Mouse (Mus musculus) CD4-positive, CD25-positive, alpha-beta regulatory T cell, adult 2 months (primary cell): Measurements from ENCODE around the gene Tenm4.

Experiments
- DNase-seq: peaks from one replicate; pipeline ENCODE4 v3.0.0-alpha.2; 2012; ENCODE audit warnings: low read depth, low spot score

Tenm4 gene

DNA sequence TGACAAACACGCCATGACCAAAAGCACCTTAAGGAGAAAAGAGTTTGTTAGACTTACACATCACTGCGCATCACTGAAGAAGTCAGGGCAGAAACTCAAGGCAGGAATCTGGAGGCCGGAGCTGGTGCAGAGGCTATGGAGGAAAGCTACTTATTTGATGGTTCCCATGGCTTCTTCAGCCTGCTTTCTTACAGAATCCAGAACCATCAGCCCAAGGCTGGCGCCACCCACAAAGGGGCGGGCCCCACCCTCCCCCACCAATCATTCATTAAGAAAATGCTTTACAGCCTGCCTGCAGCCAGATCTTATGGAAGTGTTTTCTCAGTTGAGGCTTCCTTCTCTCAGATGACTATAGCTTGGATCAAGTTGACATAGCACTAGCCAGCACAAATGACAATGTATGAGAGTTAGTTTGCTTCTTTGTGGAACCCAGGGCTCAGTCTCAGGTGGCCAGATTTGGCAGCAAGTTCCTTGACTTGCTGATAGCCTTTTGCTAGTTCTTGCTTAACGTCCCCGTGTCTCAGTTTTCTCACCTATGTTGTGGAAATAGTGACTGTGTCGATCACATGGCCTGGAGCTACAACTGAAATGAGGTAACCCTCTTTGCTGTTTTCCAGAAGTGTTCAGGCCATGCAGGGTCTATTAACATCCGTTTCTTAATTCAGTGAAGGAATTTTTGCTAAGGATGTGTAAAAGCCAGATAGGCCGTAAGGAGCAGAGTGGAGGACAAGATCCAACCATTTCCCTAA lies 32.9 kb downstream of the Tenm4 start:
- DNase-seq: no peak

DNA sequence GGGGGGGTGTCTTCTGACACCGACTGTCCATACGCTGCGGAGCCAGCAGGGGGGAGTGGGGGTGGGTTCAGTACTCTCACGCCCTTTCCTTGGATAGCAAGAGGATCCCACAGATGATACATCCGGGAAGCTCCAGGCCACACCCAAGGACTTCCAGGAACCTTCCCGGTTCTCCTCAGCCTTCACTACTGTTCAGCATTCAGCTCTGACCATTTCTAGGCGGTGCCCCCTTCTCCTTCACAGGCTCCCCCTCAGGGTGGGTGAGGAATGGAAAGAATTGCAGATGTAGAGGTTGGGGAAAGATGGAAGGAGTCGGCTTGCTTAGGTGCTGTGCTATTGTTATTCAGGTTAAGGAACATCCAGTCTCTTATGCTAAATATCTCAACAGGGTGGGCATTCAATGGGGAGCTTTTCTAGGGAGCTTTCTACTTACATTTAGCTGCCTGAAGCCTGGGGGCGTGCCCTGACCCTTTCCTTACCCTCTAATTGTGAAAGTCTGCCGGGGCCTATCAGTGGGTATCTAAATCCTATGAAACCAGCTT lies 33.8 kb downstream of the Tenm4 start:
- no peak for DNase-seq

GRCm38 (mm10) chr7:96207071-96207470 lies 36.0 kb downstream of the Tenm4 start:
- DNase-seq: no peak

- DNase-seq: no peak
Measured at GRCm38 (mm10) chr7:96209783-96210524, 38.9 kb downstream of the Tenm4 start.

- no peak for DNase-seq
Measured at GRCm38 (mm10) chr7:96210525-96211369, 39.7 kb downstream of the Tenm4 start.

DNA sequence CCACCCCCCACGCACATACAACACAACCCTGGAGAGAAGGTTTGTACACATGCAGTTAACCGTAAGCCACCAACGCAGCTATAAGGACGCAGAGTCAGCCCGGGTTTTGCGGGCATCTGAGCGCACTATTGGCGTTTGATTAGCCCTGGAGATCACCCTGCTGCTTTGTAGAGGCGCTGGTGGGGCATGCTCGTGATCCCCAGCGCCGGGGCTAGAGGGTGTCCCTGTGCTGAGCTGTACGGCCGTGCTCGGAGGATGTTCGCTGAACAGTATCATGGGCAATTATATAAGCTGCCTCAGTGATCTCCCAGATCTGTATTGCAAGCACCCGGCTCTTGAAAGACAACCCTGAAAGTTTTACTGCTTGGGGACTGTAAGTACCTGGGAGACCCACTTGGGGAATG lies 40.6 kb downstream of the Tenm4 start:
- no peak for DNase-seq

GRCm38 (mm10) chr7:96212224-96212591 lies 41.2 kb downstream of the Tenm4 start:
- no peak for DNase-seq

GRCm38 (mm10) chr7:96212592-96213541 lies 41.8 kb downstream of the Tenm4 start:
- DNase-seq: no peak

DNA sequence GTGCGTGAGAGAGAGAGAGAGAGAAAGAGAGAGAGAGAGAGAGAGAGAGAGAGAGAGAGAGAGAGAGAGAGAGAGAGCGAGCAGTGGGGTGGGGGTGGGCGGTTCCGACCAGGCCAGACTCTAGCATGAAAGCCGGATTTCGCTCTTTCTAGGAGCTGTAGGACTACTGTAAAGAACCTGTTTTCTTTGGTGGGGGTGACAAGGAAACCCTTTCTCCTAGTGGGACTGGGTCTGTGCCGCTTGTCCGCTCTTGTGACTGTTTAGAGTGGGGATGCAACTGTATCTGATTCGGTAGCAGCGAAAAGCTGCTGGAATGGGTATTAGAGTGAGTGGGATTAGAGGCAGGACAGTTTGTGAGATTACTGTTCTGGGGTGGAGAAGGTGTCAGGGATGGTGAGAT lies 42.7 kb downstream of the Tenm4 start:
- DNase-seq: no peak

- no peak for DNase-seq
Measured at GRCm38 (mm10) chr7:96214876-96215275, 43.8 kb downstream of the Tenm4 start.

DNA sequence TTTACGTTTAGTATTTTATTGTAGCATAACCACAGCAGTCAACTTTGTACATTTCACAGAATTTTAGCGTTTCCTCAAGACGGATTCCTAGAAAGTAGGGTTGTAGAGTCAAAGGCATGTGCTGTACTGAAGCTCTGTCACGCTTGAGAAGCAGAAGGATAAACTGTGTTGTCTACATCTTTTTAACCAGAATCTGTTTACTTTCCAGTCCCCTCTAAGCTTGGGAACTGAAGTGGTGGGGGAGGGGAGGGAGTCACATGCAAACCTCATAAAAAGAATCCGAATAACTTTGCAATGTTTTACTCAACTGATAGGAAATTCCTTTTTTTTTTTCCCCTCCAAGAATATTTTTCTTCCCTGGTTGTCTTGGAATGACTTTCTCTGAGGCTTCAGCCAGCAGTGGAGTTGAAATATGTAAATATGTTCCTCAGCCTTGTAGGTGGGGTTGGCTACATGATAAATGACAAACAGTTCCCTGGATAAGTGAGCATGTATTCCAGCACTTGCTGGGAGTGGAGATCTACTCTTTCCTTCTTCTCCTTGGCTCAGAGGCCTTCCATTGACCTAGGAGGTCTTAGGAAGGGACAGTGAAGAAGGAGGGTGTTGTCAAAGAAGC lies 45.0 kb downstream of the Tenm4 start:
- no peak for DNase-seq

DNA sequence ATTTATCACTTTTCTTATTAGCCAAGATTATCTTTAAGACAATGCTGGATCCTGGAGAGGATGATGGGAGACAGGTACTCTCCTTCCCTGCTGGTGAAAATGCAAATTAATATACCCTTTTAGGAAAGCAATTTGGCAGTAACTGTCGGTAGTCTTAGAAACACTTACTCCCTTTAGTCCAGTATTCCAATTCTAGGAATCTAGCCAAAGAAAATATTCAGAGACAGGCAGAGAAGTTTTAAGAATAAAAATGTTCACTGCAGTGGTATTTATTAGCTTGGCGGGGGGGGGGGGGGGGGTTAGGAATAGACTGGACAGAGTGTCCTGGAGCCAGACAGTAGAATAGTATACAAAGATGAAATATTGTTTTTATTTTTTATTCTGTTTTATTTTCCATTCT lies 48.3 kb downstream of the Tenm4 start:
- DNase-seq: no peak

DNA sequence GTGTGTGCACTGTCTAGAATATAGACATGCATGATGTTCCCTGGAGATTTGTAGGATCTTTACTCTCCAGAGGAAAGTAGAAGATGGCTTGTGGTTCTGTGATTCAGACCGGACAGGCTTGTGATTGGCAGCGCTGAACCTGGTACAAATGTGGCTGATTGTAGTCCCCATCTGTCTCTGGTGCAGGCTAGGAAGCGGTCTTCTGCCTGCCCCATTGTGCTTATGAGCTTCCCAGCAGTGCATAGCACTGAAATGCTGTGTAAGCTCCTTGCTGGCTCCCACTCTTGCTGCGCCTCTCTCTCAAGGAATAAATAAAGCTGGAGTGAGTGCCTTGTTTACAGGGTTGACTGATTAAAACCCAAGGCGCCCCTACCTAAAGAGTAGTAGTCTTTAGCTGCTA lies 49.6 kb downstream of the Tenm4 start:
- no peak for DNase-seq

DNA sequence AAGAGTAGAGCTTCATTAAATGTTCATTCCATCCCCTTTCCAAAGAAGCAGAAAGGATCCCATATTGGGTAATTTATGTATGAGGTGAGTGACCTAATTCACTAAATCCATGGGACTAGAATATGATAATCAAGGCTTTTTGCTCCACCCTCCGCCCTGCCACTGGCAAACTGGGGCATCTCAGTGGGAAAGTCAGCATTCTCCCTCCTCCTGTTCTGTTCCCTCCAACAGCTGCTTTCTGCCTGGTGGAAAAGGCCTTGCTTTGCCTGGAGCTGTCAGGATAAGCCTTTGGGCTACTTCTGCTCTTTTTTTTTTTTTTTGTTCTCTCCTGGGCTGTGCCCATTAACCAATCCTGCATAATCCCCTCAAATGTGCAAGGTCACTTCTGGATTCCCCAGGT lies 51.5 kb downstream of the Tenm4 start:
- no peak for DNase-seq

DNA sequence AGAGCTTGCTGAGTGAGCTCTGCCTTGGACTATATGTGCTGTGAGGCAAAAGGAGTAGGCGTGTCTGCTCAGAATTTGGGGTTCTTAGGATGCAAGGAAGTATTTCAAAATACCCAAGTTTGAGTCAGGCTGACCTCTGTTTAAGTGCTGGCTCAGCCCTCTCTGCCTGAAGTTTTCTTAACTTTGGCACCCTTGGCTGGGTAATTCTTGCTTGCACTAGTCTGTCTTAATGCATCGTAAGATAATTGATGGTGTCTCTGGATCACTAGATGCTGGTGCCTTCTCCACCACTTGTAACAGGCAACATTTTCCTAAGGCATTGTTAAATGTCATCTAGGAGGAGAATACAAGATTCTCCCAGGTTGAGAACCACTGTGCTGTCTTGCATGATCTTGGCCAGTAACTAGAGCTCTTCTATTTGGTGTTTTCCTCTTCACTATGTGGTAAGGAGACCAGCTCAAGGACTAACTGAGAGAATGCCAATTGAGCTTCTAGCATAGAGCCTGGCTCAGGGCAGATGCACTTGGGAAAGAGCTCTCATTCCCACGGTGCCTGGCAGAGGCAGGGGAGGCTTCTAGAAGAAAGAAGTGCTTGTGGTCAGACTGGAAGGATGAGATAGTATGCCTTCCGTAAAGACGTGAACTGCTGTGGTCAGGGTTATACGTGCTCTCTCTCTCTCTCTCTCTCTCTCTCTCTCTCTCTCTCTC lies 57.7 kb downstream of the Tenm4 start:
- no peak for DNase-seq

- DNase-seq: no peak
Measured at GRCm38 (mm10) chr7:96230006-96230719, 59.1 kb downstream of the Tenm4 start.

- DNase-seq: no peak
Measured at GRCm38 (mm10) chr7:96230720-96231241, 59.7 kb downstream of the Tenm4 start.

GRCm38 (mm10) chr7:96235847-96236246 lies 64.8 kb downstream of the Tenm4 start:
- DNase-seq: no peak

DNA sequence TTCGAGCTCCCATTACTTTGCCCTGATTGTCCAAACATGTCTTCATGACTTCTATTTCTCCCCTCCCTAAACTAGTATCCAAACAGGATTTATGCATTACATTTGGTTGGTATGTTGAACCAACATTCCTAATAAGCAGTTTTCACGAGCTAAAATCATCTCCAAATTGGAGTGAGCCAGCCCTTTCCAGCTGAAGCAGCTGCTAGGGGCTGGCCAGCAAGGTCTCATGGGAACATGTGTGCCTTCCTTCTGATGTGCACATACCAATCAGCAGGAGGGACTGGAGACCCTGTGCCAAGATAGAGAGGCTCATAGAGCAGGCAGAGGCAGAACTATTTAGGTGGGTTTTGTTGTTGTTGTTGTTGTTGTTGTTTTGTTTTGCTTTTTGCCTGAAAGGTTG lies 69.6 kb downstream of the Tenm4 start:
- no peak for DNase-seq
